In genomic region chr19:44525551-44526205, GRCm38 (mm10) we compare ENCODE assay signal across 23 mouse cellular contexts. TPM values are rescaled to one million over a fixed set of nuclear protein-coding genes. Genes with fewer than 3 reads are reported as not detected.
DNase-seq lines count a peak whose midpoint lies in the region; ATAC-seq lines count a peak whose summit lies in the region.
"Had no signal": no experiment of that assay in that cellular context is flagged by ENCODE, and none has a peak within 500 bp of the region (broad histone marks: within the 10 kb centered on the region; RNA-seq: fewer than 3 reads in every experiment).

No protein-coding gene starts in this region.

- DNase-seq in ovary, adult 18-20 months (ENCODE audit: low spot score), result peak; percentile 40
- no peak for DNase-seq in ovary, postnatal 10 days (ENCODE audit: low spot score)
- peak; percentile 12 for DNase-seq in CD4-positive helper T cell, adult 2 months (ENCODE audit: low read depth, low spot score)
- peak; percentile 48 to 59 for DNase-seq in thymus, postnatal 10 days (ENCODE audit: low spot score in 2 of 2)
- DNase-seq in embryo, embryonic 10 days (ENCODE audit: low spot score), result no peak
- DNase-seq in layer of hippocampus, adult 11-12 months (ENCODE audit: low spot score), result no peak
- no peak for DNase-seq in kidney, adult 11 months
- DNase-seq: cerebellum, adult 2 months; cerebellum, postnatal 25 days; heart, adult 11 months; heart, postnatal 10 days; kidney, adult 2 months; kidney, postnatal 10 days; liver, postnatal 0 days had no signal

- ATAC-seq in hematopoietic stem cell, adult 5-6 weeks (replicated peaks in 1 of 2; ENCODE audit: insufficient read depth in 1 of 2, low FRiP score in 2 of 2, low TSS enrichment in 1 of 2, low read depth in 1 of 2, poor library complexity in 2 of 2, severe bottlenecking in 2 of 2), result peak; percentile 91 to 96
- ATAC-seq: activated CD4-positive, CD25-positive, alpha-beta regulatory T cell, adult 4 months; forebrain, embryonic 14.5 days; liver, postnatal 0 days; lung, postnatal 0 days had no signal

RNA-seq across cellular contexts. Expression of gene Sec31b, which starts 20.0 kb away (rescaled TPM):
- total RNA-seq in hematopoietic stem cell, adult 5-6 weeks (2017), result 0.88 and 1.6 TPM in 2 replicates

RNA-seq across cellular contexts. Expression of gene Gm20538, which starts 27.0 kb away (rescaled TPM):
- total RNA-seq in hematopoietic stem cell, adult 5-6 weeks (2017), result not detected in 2 replicates
- total RNA-seq: gastrocnemius, adult 8-10 months; heart, postnatal 10 days; layer of hippocampus, adult 2 months; layer of hippocampus, postnatal 25 days; midbrain, postnatal 0 days had no signal

RNA-seq across cellular contexts. Expression of gene Ndufb8, which starts 29.6 kb away (rescaled TPM):
- total RNA-seq in hematopoietic stem cell, adult 5-6 weeks (2017), result 153 and 227 TPM in 2 replicates

RNA-seq across cellular contexts. Expression of gene Wnt8b, which starts 32.4 kb away (rescaled TPM):
- not detected in 2 replicates for total RNA-seq in hematopoietic stem cell, adult 5-6 weeks (2017)
- total RNA-seq: gastrocnemius, adult 8-10 months; heart, postnatal 10 days; neutrophil, adult 5-6 weeks had no signal

RNA-seq across cellular contexts. Expression of gene Hif1an, which starts 37.0 kb away (rescaled TPM):
- total RNA-seq in hematopoietic stem cell, adult 5-6 weeks (2017), result 14.6 and 17.6 TPM in 2 replicates

Comparison
In these comparisons a context has a peak if more than half of its experiments do, and no peak if none do; other contexts are left out.
1. DNase-seq: peak in ovary, adult 18-20 months (single experiment), CD4-positive helper T cell, adult 2 months (single experiment) and thymus, postnatal 10 days (2 of 2); none in ovary, postnatal 10 days (single experiment), embryo, embryonic 10 days (single experiment), layer of hippocampus, adult 11-12 months (single experiment) and kidney, adult 11 months (single experiment).